Mouse (Mus musculus) cerebellum, adult 2 months (tissue): ENCODE data around the gene Nudt3.

ENCODE experiments used
- CTCF ChIP-seq: fragments of 200-500 bp; IDR thresholded peaks from 2 replicates; pipeline ENCODE4 v1.5.1; 2011; ENCODE audit warnings: low read depth, mild to moderate bottlenecking, control low read depth, low read length, moderate library complexity, borderline replicate concordance; ENCODE audit not compliant: insufficient read depth
- POLR2A ChIP-seq: fragments of 200-500 bp; IDR thresholded peaks from 2 replicates; pipeline ENCODE4 v1.6.1; 2011; ENCODE audit warnings: low read length, control low read depth, borderline replicate concordance; ENCODE audit not compliant: insufficient read depth

GRCm38 (mm10) chr17:27603036-27603435 is 20.3 kb downstream of the Nudt3 start:
- TF ChIP-seq CTCF (no peak), POLR2A (no peak)
